Mouse (Mus musculus) liver, adult 2 months (tissue): ENCODE data around the gene Extl1.
A peak's percentile ranks its signal among the peaks of the same experiment; 100 is the strongest.

Experiments
- CTCF ChIP-seq: fragments of 200-500 bp; IDR thresholded peaks from 2 replicates; pipeline ENCODE4 v1.5.1; 2011; ENCODE audit warnings: low read depth, low read length, control low read depth
- POLR2A ChIP-seq: fragments of 200-500 bp; IDR thresholded peaks from 2 replicates; pipeline ENCODE4 v1.6.1; 2011; ENCODE audit warnings: low read length, control low read depth; ENCODE audit not compliant: insufficient read depth; ENCODE audit errors: extremely low read depth

DNA sequence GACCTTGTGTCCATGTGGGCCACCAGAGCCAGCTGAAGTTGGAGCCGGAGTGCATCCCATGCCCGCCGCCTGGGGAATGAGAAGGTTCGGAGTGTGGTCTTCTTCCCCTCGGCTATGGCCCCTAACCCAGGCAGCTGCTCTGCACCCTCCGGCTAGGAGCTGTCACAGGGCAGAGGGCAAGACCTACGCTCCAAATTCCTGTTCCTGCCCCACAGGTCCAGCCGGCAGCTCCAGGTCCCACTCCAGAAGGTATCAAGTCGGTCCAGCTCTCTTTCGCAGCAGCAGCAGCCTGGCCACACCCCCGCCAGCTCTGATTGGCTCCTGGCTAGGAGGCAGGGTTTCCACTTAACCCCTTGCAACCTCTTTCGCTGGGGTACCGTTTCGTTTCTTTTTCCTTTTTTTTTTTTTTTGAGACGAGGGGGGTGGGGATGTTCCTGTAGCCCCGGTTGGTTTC, 11.3 kb downstream of the Extl1 start:
- peak; percentile 71 for TF ChIP-seq POLR2A
- no peak for TF ChIP-seq CTCF
